Mouse (Mus musculus) cerebellum, adult 2 months (tissue): ENCODE results near the gene Nln. TPM values are rescaled to one million over a fixed set of nuclear protein-coding genes. Genes with fewer than 3 reads are reported as not detected.

ENCODE experiments used
- DNase-seq, 2 experiments: peaks; one replicate each; pipeline ENCODE4 v3.0.0; 2021
- H3K27ac ChIP-seq: fragments of 200-500 bp; 2 replicates; pipeline ENCODE4 v1.5.1; 2012; ENCODE audit warnings: low read length, control low read depth, inconsistent platforms; ENCODE audit not compliant: insufficient read depth
- H3K27me3 ChIP-seq: fragments of 200-500 bp; 2 replicates; pipeline ENCODE4 v1.6.1; 2012; ENCODE audit warnings: inconsistent platforms, mild to moderate bottlenecking, low read length, moderate library complexity; ENCODE audit not compliant: control insufficient read depth, insufficient read depth
- H3K4me1 ChIP-seq: fragments of 200-500 bp; 2 replicates; pipeline ENCODE4 v1.6.1; 2011; ENCODE audit warnings: low read length; ENCODE audit not compliant: control insufficient read depth, insufficient read depth
- H3K4me3 ChIP-seq: fragments of 200-500 bp; replicated peaks from 2 replicates; pipeline ENCODE3; 2011; ENCODE audit warnings: mild to moderate bottlenecking, low read depth, low read length, control low read depth; ENCODE audit not compliant: insufficient read depth
- CTCF ChIP-seq: fragments of 200-500 bp; IDR thresholded peaks from 2 replicates; pipeline ENCODE4 v1.5.1; 2011; ENCODE audit warnings: low read depth, mild to moderate bottlenecking, control low read depth, low read length, moderate library complexity, borderline replicate concordance; ENCODE audit not compliant: insufficient read depth
- POLR2A ChIP-seq: fragments of 200-500 bp; IDR thresholded peaks from 2 replicates; pipeline ENCODE4 v1.6.1; 2011; ENCODE audit warnings: low read length, control low read depth, borderline replicate concordance; ENCODE audit not compliant: insufficient read depth
- WGBS: fragments of 180-500 bp; shearing (Covaris S2); methylation state at CpG from one replicate; pipeline ENCODE4 v1.1.7; 2018; 5-methylcytosine and 5-hydroxymethylcytosine counted together
- polyA plus RNA-seq: library from polyadenylated mRNA; depleted of rRNA; stranded (reverse); fragments of >200 nt; gene quantifications from 2 replicates; pipeline ENCODE4 v1.2.3, GENCODE M21; 2012

Gene Nln
- polyA plus RNA-seq, 1 experiment = 12.9 TPM

DNA sequence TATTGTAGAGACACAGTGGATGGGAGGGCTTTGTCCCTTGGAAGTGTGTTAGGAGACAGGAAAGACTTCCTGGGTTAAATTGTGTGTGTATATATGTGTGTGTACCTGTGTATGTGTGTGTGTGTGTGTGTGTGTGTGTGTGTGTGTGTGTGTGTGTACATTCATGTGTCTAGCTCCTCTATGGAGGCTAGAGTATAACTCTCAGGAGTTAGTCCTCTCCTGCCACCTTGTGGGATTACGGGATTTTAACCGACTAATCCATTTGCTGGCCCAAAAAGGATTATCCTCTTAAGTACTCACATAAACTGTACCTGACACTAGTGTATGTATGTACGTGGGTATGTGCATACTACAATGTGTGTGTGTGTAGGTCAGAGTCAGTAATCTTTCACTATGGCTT lies 60.6 kb downstream of the Nln start:
- DNase-seq = no peak
- Histone ChIP-seq H3K27ac (no peak overlapping the region), H3K27me3 (no peaks in the 10 kb centered on the region; the same call in 1 of the 2 replicates), H3K4me1 (no peaks in the 10 kb centered on the region), H3K4me3 (no peak overlapping the region)
- 73% methylated on average over 3 of the region's 3 CpGs for WGBS
- no peak for TF ChIP-seq CTCF

DNA sequence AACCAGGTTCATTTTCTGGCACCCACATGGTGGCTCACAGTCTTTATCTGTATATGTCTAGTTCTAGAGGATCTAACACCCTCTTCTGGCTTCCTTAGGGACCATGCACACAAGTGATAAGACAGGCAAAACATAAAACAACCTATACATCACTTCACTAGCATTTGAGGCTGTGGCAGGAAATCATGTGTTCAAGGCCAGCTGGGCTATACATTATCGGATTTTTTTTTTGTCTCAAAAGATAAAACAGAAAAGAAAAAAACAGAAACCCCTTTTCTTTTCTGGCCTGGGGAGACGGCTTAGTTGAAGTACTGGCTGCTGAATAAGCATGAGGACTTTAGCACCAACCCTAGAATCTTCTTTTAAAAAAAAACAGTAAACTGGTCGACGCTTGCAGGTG lies 64.3 kb downstream of the Nln start:
- Histone ChIP-seq H3K27ac (no peak overlapping the region), H3K27me3 (no peaks in the 10 kb centered on the region; the same call in 1 of the 2 replicates), H3K4me3 (no peak overlapping the region), H3K4me1 (no peaks in the 10 kb centered on the region)
- TF ChIP-seq POLR2A = no peak
- no peak for TF ChIP-seq CTCF
- WGBS = 94% methylated on average over 4 of the region's 4 CpGs
- DNase-seq = no peak

DNA sequence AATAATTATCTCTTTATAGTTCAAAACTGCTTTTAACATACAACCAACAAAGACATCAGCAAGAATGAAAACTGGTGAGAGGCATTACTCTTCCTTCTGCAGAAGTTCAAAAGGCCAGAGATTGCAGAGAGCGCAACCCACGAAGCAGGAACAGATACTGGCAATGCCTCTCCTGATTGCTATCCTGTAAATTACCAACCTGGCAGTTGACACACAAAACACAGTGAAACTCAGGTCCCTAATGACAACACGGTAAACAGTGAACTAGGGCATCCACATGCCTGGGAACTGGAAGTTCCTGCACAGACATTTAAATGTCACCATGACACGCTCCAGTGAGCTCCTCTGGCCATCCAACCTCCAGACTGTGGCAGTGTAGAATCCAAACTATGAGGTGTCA lies 65.1 kb downstream of the Nln start:
- H3K4me1 ChIP-seq = no peaks in the 10 kb centered on the region
- no peaks in the 10 kb centered on the region; the same call in 1 of the 2 replicates for H3K27me3 ChIP-seq
- 92% methylated on average over 4 of the region's 4 CpGs for WGBS
- H3K27ac ChIP-seq = no peak overlapping the region
- DNase-seq = no peak
- TF ChIP-seq POLR2A = no peak
- TF ChIP-seq CTCF = no peak
- no peak overlapping the region for H3K4me3 ChIP-seq

DNA sequence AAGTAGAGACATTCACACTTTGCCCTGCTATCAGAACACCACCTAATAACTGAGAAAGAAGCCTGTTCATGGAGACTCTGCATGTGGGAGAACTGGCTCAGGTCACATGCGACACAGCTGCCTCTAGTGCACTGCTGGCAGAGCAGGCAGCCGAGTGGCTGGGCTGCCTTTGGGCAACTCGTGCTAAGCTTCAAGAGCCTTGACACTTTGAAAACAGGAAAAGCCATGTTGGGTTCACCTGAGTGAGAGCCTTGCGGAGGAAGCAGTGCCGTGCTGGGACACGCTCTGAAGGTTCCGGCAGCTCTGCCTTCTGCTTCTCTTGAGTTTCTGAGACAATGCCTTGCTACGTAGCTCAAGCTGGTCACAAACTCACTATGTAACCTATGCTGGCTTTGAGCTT lies 66.7 kb downstream of the Nln start:
- DNase-seq = no peak
- no peak for TF ChIP-seq CTCF
- no peak for TF ChIP-seq POLR2A

DNA sequence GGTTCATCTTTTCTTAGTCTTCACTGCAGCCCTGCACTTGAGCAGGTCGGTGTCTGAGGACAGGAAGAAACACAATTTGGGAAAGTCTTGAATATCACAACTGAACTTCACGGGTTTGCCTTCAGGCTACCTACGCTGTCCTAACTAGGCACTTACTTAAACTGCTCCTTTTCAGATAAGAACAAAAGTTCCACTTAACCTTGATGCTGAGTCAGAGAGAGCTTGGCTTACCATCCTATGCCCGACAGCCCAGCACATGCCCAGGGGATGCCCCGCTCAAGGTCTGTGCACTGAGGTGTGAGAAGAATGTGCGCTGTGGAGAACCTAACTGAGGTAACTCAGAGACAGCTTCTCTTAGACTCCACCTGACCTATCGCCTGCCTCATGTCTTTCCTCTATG lies 67.9 kb downstream of the Nln start:
- no peaks in the 10 kb centered on the region; the same call in 1 of the 2 replicates for H3K27me3 ChIP-seq
- H3K4me1 ChIP-seq = no peaks in the 10 kb centered on the region; the same call in 1 of the 2 replicates
- H3K4me3 ChIP-seq = no peak overlapping the region
- 95% methylated on average over 7 of the region's 7 CpGs for WGBS
- H3K27ac ChIP-seq = no peak overlapping the region
- DNase-seq = no peak
- TF ChIP-seq POLR2A (no peak), CTCF (no peak)

More for the DNA sequence above, 66.7 kb downstream of the Nln start:
- Histone ChIP-seq H3K27ac (no peak overlapping the region), H3K4me1 (no peaks in the 10 kb centered on the region), H3K27me3 (no peaks in the 10 kb centered on the region), H3K4me3 (no peak overlapping the region)
- 93% methylated on average over 8 of the region's 8 CpGs for WGBS

DNA sequence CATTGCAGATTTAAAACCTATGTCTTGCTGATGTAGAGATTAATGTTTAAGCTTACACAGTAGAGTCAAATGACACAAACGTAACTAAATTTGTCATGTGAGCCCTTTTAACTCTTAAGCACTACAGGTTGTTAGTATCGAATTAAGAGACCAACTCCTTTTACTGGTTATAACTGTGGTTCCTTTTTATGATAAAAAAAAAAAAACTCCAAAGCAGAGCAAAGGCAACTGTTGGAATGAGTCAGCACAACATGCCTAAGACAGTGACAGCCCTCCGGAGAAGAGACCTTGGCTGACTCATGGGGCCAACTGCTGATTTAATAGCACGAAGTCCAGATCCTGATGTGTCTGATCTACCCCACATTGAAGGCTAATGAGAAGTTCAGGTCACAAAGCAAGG lies 68.5 kb downstream of the Nln start:
- H3K27me3 ChIP-seq = no peaks in the 10 kb centered on the region; the same call in 1 of the 2 replicates
- H3K27ac ChIP-seq = no peak overlapping the region
- no peak overlapping the region for H3K4me3 ChIP-seq
- no peaks in the 10 kb centered on the region; the same call in 1 of the 2 replicates for H3K4me1 ChIP-seq
- WGBS = 84% methylated on average over 4 of the region's 4 CpGs
- DNase-seq = no peak
- no peak for TF ChIP-seq CTCF
- no peak for TF ChIP-seq POLR2A

DNA sequence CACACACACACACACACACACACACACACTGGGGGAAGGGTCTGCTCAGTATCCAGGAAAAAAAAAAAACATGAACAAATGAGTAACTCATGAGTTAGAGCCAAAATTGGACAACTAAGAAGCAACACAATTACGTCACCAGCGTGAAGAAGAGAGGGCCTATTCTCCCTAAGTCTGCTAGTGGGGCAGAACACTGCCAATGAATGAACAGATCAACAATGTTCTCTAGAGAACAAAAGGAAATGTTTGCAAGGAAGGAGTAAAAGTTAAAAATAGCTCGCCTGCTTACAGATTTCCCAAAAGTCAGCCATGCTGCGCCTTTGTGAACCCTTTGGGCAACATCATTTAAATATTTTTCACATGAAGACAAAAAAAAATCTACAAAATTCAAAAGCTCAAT lies 69.6 kb downstream of the Nln start:
- H3K27me3 ChIP-seq = no peaks in the 10 kb centered on the region; the same call in 1 of the 2 replicates
- no peak overlapping the region for H3K27ac ChIP-seq
- H3K4me1 ChIP-seq = no peaks in the 10 kb centered on the region; the same call in 1 of the 2 replicates
- peak in 1 of 2 experiments; percentile 14 for DNase-seq
- H3K4me3 ChIP-seq = no peak overlapping the region
- 92% methylated on average over 4 of the region's 4 CpGs for WGBS
- TF ChIP-seq CTCF (no peak), POLR2A (no peak)

DNA sequence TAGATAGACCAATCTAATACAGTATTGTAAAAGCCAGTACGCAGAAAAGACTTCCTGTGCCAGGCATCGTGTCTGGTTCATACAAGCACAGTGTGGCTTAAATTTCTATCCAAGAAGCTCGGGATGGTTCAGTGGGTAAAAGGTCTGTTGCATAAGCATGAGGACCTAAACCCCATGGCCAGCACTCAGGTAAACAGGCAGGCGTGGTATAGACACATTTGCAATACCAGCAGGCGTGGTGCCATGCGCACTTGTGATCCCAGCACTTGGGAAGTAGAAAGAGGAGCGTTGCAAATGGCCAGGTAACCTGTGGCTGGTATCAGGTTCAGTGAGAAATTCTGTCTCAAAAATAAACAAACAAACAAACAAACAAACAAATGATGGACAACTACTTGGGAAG lies 70.5 kb downstream of the Nln start:
- no peaks in the 10 kb centered on the region; the same call in 1 of the 2 replicates for H3K4me1 ChIP-seq
- no peak overlapping the region for H3K4me3 ChIP-seq
- no peaks in the 10 kb centered on the region; the same call in 1 of the 2 replicates for H3K27me3 ChIP-seq
- no peak overlapping the region for H3K27ac ChIP-seq
- no peak for TF ChIP-seq CTCF
- no peak for TF ChIP-seq POLR2A
- DNase-seq = no peak
- 68% methylated on average over 7 of the region's 7 CpGs for WGBS

DNA sequence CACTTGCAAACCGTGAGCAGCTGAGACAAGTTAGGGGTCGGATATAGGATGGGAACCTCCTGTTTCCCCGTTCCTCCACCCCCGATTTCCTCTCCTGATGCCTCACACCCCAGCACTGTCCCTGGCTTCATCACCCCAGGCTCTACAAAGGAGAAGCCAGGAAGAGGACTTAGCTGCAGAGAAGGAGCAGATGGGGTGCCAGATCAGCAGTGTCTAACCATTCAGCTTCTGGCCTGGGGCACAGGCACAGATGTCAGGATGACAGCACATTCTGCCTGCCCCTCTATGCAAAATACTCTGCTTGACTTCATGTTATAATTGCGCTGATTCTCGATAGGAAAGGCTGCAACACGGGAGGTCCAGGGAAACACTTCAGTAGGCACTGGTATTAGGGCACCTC lies 71.1 kb downstream of the Nln start:
- Histone ChIP-seq H3K4me1 (no peaks in the 10 kb centered on the region; the same call in 1 of the 2 replicates), H3K4me3 (no peak overlapping the region), H3K27me3 (no peaks in the 10 kb centered on the region; the same call in 1 of the 2 replicates), H3K27ac (no peak overlapping the region)
- 12% methylated on average over 7 of the region's 7 CpGs for WGBS
- no peak for TF ChIP-seq CTCF
- no peak for TF ChIP-seq POLR2A
- DNase-seq = peak in 1 of 2 experiments; percentile 37
